Mouse (Mus musculus) MEL (cell line): ENCODE measurements at regions not wholly inside any gene's neighbourhood (a gene's known extent, or its start where the extent isn't known, plus 50 kb on each side); places are given as distances from the start of the nearest gene placed in this dataset.

ENCODE experiments used
- DNase-seq: peaks from one replicate; pipeline ENCODE4 v3.0.0; 2011; ENCODE audit warnings: low read depth, low spot score
- H3K27ac ChIP-seq: 2 replicates; pipeline ENCODE4 v1.5.1; 2012; ENCODE audit warnings: low read depth, mild to moderate bottlenecking, control low read depth, low read length, moderate library complexity; ENCODE audit not compliant: control insufficient read depth
- H3K27me3 ChIP-seq, 2 experiments: fragments of 150-350 bp in 1 of 2; sonication (generic) in 1 of 2; 2 replicates each; pipeline ENCODE4 v1.6.1; 2012; ENCODE audit warnings: low read length in 2 of 2, mild to moderate bottlenecking in 2 of 2, improper control_type of control experiment in 1 of 2, moderate library complexity in 1 of 2; ENCODE audit not compliant: insufficient read depth in 2 of 2, control insufficient read depth in 1 of 2
- H3K36me3 ChIP-seq, 2 experiments: 2 replicates each; pipeline ENCODE4 v1.6.1; 2012 to 2014; ENCODE audit warnings: low read length in 2 of 2, improper control_type of control experiment in 1 of 2, inconsistent platforms in 1 of 2, mild to moderate bottlenecking in 1 of 2; ENCODE audit not compliant: insufficient read depth in 2 of 2, control insufficient read depth in 1 of 2
- H3K4me1 ChIP-seq, 2 experiments: fragments of 150-350 bp in 1 of 2; sonication (generic) in 1 of 2; 2 replicates each; pipeline ENCODE4 v1.6.1; 2012; ENCODE audit warnings: low read length in 2 of 2, improper control_type of control experiment in 1 of 2, mild to moderate bottlenecking in 1 of 2; ENCODE audit not compliant: insufficient read depth in 2 of 2, control insufficient read depth in 1 of 2
- H3K4me3 ChIP-seq, 2 experiments: fragments of 150-350 bp in 1 of 2; sonication (generic) in 1 of 2; 2 replicates each; pipeline ENCODE4 v1.5.1; 2012; ENCODE audit warnings: low read depth in 2 of 2, low read length in 2 of 2, mild to moderate bottlenecking in 2 of 2, moderate library complexity in 2 of 2, control low read depth in 1 of 2, improper control_type of control experiment in 1 of 2; ENCODE audit not compliant: control insufficient read depth in 1 of 2, insufficient read depth in 1 of 2
- H3K79me2 ChIP-seq: 2 replicates; pipeline ENCODE4 v1.6.1; 2012; ENCODE audit warnings: mild to moderate bottlenecking, low read length, moderate library complexity; ENCODE audit not compliant: control insufficient read depth, poor library complexity, insufficient read depth
- H3K9ac ChIP-seq: 2 replicates; pipeline ENCODE4 v1.6.1; 2012; ENCODE audit warnings: low read depth, mild to moderate bottlenecking, control low read depth, low read length, moderate library complexity; ENCODE audit not compliant: control insufficient read depth, poor library complexity, severe bottlenecking
- H3K9me3 ChIP-seq: fragments of 150-350 bp; sonication (generic); replicated peaks from 2 replicates; pipeline ENCODE4 v1.6.1; 2012; ENCODE audit warnings: mild to moderate bottlenecking, low read length, improper control_type of control experiment, moderate library complexity; ENCODE audit not compliant: insufficient read depth
- BHLHE40 ChIP-seq: IDR thresholded peaks from 2 replicates; pipeline ENCODE4 v1.6.1; 2012; ENCODE audit warnings: low read depth, mild to moderate bottlenecking, inconsistent platforms, low read length, improper control_type of control experiment, borderline replicate concordance
- CHD1 ChIP-seq: IDR thresholded peaks from 2 replicates; pipeline ENCODE4 v1.6.1; 2012; ENCODE audit warnings: low read depth, mild to moderate bottlenecking, inconsistent platforms, low read length, improper control_type of control experiment
- CHD2 ChIP-seq: IDR thresholded peaks from 2 replicates; pipeline ENCODE4 v1.6.1; 2011; ENCODE audit warnings: low read length, improper control_type of control experiment
- CTCF ChIP-seq, 3 experiments: IDR thresholded peaks in 2 of 3; conservative IDR thresholded peaks in 1 of 3; 2 replicates each; pipeline ENCODE4 v1.5.1; 2011 to 2012; ENCODE audit warnings: low read length in 3 of 3, low read depth in 2 of 3, mild to moderate bottlenecking in 2 of 3, improper control_type of control experiment in 1 of 3, inconsistent platforms in 1 of 3, mixed read lengths in 1 of 3, moderate library complexity in 1 of 3; ENCODE audit not compliant: control insufficient read depth in 1 of 3, insufficient read depth in 1 of 3, poor library complexity in 1 of 3, severe bottlenecking in 1 of 3
- E2F4 ChIP-seq: IDR thresholded peaks from 2 replicates; pipeline ENCODE4 v1.6.1; 2011; ENCODE audit warnings: low read depth, low read length, improper control_type of control experiment, borderline replicate concordance
- ELF1 ChIP-seq: IDR thresholded peaks from 2 replicates; pipeline ENCODE4 v1.6.1; 2014; ENCODE audit warnings: low read depth, mild to moderate bottlenecking, inconsistent platforms, low read length, improper control_type of control experiment, moderate library complexity
- GATA1 ChIP-seq: IDR thresholded peaks from 2 replicates; pipeline ENCODE4 v1.6.1; 2011; ENCODE audit warnings: low read depth, low read length, improper control_type of control experiment
- KAT2A ChIP-seq: conservative IDR thresholded peaks from 2 replicates; pipeline ENCODE4 v1.6.1; 2012; ENCODE audit warnings: low read depth, low read length, improper control_type of control experiment, inconsistent platforms
- MAFK ChIP-seq: IDR thresholded peaks from 2 replicates; pipeline ENCODE4 v1.6.1; 2011; ENCODE audit warnings: low read depth, mild to moderate bottlenecking, low read length, improper control_type of control experiment, borderline replicate concordance
- MAX ChIP-seq: IDR thresholded peaks from 2 replicates; pipeline ENCODE4 v1.6.1; 2011; ENCODE audit warnings: low read length, improper control_type of control experiment
- MAZ ChIP-seq: IDR thresholded peaks from 2 replicates; pipeline ENCODE4 v1.6.1; 2012; ENCODE audit warnings: low read depth, mild to moderate bottlenecking, inconsistent platforms, low read length, improper control_type of control experiment
- MXI1 ChIP-seq: IDR thresholded peaks from 2 replicates; pipeline ENCODE4 v1.6.1; 2011; ENCODE audit warnings: mild to moderate bottlenecking, low read depth, low read length, improper control_type of control experiment
- MYC ChIP-seq: IDR thresholded peaks from 2 replicates; pipeline ENCODE4 v1.6.1; 2011; ENCODE audit warnings: low read depth, mild to moderate bottlenecking, low read length, improper control_type of control experiment, moderate library complexity
- NELFE ChIP-seq: IDR thresholded peaks from 2 replicates; pipeline ENCODE4 v1.6.1; 2011; ENCODE audit warnings: low read depth, low read length, improper control_type of control experiment
- POLR2A ChIP-seq, 2 experiments: IDR thresholded peaks; 2 replicates each; pipeline ENCODE4 v1.6.1; 2011 to 2012; ENCODE audit warnings: low read length in 2 of 2, mild to moderate bottlenecking in 2 of 2, control low read depth in 1 of 2, improper control_type of control experiment in 1 of 2, low read depth in 1 of 2, moderate library complexity in 1 of 2; ENCODE audit not compliant: control insufficient read depth in 1 of 2, insufficient read depth in 1 of 2, poor library complexity in 1 of 2
- POLR2AphosphoS5 ChIP-seq: IDR thresholded peaks from 2 replicates; pipeline ENCODE4 v1.6.1; 2012; ENCODE audit warnings: low read depth, borderline replicate concordance, mild to moderate bottlenecking, inconsistent platforms, low read length, moderate library complexity, mixed read lengths
- RAD21 ChIP-seq: IDR thresholded peaks from 2 replicates; pipeline ENCODE4 v1.6.1; 2011; ENCODE audit warnings: mild to moderate bottlenecking, low read depth, low read length, improper control_type of control experiment
- SIN3A ChIP-seq: IDR thresholded peaks from 2 replicates; pipeline ENCODE4 v1.6.1; 2012; ENCODE audit warnings: low read length, improper control_type of control experiment, inconsistent platforms
- TAL1 ChIP-seq: IDR thresholded peaks from 2 replicates; pipeline ENCODE4 v1.6.1; 2012; ENCODE audit warnings: mild to moderate bottlenecking, inconsistent platforms, low read length, moderate library complexity, mixed read lengths
- TBP ChIP-seq: IDR thresholded peaks from 2 replicates; pipeline ENCODE4 v1.8.0; 2011; ENCODE audit warnings: low read depth, low read length, improper control_type of control experiment
- TCF12 ChIP-seq: IDR thresholded peaks from 2 replicates; pipeline ENCODE4 v1.6.1; 2014; ENCODE audit warnings: low read depth, mild to moderate bottlenecking, inconsistent platforms, low read length, improper control_type of control experiment, moderate library complexity
- UBTF ChIP-seq: IDR thresholded peaks from 2 replicates; pipeline ENCODE4 v1.6.1; 2012; ENCODE audit warnings: low read depth, mild to moderate bottlenecking, inconsistent platforms, low read length, improper control_type of control experiment, moderate library complexity, borderline replicate concordance; ENCODE audit not compliant: insufficient read depth
- USF1 ChIP-seq: IDR thresholded peaks from 2 replicates; pipeline ENCODE4 v1.6.1; 2014; ENCODE audit warnings: low read depth, mild to moderate bottlenecking, inconsistent platforms, low read length, improper control_type of control experiment, moderate library complexity
- USF2 ChIP-seq, 2 experiments: IDR thresholded peaks; 2 replicates each; pipeline ENCODE4 v1.6.1; 2011 to 2012; ENCODE audit warnings: improper control_type of control experiment in 2 of 2, low read length in 2 of 2, borderline replicate concordance in 1 of 2, inconsistent platforms in 1 of 2, low read depth in 1 of 2, mild to moderate bottlenecking in 1 of 2; ENCODE audit not compliant: insufficient read depth in 1 of 2
- ZC3H11A ChIP-seq: IDR thresholded peaks from 2 replicates; pipeline ENCODE4 v1.6.1; 2012; ENCODE audit warnings: low read depth, mild to moderate bottlenecking, inconsistent platforms, low read length, improper control_type of control experiment
- ZMIZ1 ChIP-seq: IDR thresholded peaks from 2 replicates; pipeline ENCODE4 v1.6.1; 2012; ENCODE audit warnings: low read depth, mild to moderate bottlenecking, inconsistent platforms, low read length, improper control_type of control experiment, moderate library complexity
- ZNF384 ChIP-seq: IDR thresholded peaks from 2 replicates; pipeline ENCODE4 v1.6.1; 2012; ENCODE audit warnings: low read depth, mild to moderate bottlenecking, inconsistent platforms, low read length, improper control_type of control experiment

GRCm38 (mm10) chr16:39445740-39446139 is 538.4 kb upstream of the Lsamp start:
- H3K27ac ChIP-seq, result no peak overlapping the region
- H3K27me3 ChIP-seq, result no peaks in the 10 kb centered on the region
- no peaks in the 10 kb centered on the region for H3K79me2 ChIP-seq
- H3K4me3 ChIP-seq, result no peak overlapping the region
- no peaks in the 10 kb centered on the region for H3K4me1 ChIP-seq
- DNase-seq, result no peak
- H3K36me3 ChIP-seq, result no peaks in the 10 kb centered on the region
- TF ChIP-seq NELFE, result no peak
- TF ChIP-seq ZNF384, result no peak
- no peak for TF ChIP-seq E2F4
- TF ChIP-seq POLR2A (IDR thresholded peaks at IDR 0.05; ENCODE audit: control insufficient read depth in 1 of 2, insufficient read depth in 1 of 2, low read depth in 1 of 2, low read length in 2 of 2, poor library complexity in 1 of 2), result no peak
- TF ChIP-seq GATA1, result no peak
- no peak for TF ChIP-seq ELF1
- no peak for TF ChIP-seq BHLHE40
- no peak for TF ChIP-seq MAX
- TF ChIP-seq MAZ, result no peak
- no peak for TF ChIP-seq KAT2A
- TF ChIP-seq TAL1, result no peak
- no peak for TF ChIP-seq MYC
- TF ChIP-seq ZMIZ1, result no peak
- H3K9ac ChIP-seq, result no peak overlapping the region
- H3K9me3 ChIP-seq, result no peaks in the 10 kb centered on the region

GRCm38 (mm10) chr16:39453400-39454138 is 530.6 kb upstream of the Lsamp start:
- Histone ChIP-seq H3K27ac (no peak overlapping the region), H3K27me3 (no peaks in the 10 kb centered on the region), H3K79me2 (no peaks in the 10 kb centered on the region), H3K9me3 (no peaks in the 10 kb centered on the region), H3K36me3 (no peaks in the 10 kb centered on the region), H3K9ac (no peak overlapping the region), H3K4me1 (no peaks in the 10 kb centered on the region), H3K4me3 (no peak overlapping the region)
- DNase-seq, result no peak
- TF ChIP-seq RAD21 (no peak), TAL1 (no peak), CTCF (IDR thresholded peaks at IDR 0.05 in 2 of 3, conservative IDR thresholded peaks at IDR 0.05 in 1 of 3; ENCODE audit: control insufficient read depth in 1 of 3, insufficient read depth in 1 of 3, low read depth in 2 of 3, low read length in 3 of 3, poor library complexity in 1 of 3, severe bottlenecking in 1 of 3) (no peak), ZMIZ1 (no peak), MXI1 (no peak), CHD2 (no peak), BHLHE40 (no peak), POLR2AphosphoS5 (no peak), NELFE (no peak), ZNF384 (no peak), TCF12 (no peak), USF1 (no peak), SIN3A (no peak), TBP (no peak), ZC3H11A (no peak), CHD1 (no peak), MAFK (no peak), UBTF (no peak), MYC (no peak), USF2 (IDR thresholded peaks at IDR 0.05; ENCODE audit: borderline replicate concordance in 1 of 2, insufficient read depth in 1 of 2, low read depth in 1 of 2, low read length in 2 of 2) (no peak)
